Mouse (Mus musculus) kidney, adult 2 months (tissue): ENCODE data around the gene Tigit.

Source experiments
- CTCF ChIP-seq: fragments of 200-500 bp; conservative IDR thresholded peaks from 2 replicates; pipeline ENCODE4 v1.5.1; 2011; ENCODE audit warnings: low read depth, mild to moderate bottlenecking, control low read depth, low read length, moderate library complexity, mixed read lengths; ENCODE audit not compliant: insufficient read depth, insufficient read length
- POLR2A ChIP-seq: fragments of 200-500 bp; IDR thresholded peaks from one replicate; pipeline ENCODE4 v1.6.1; 2011; ENCODE audit warnings: low read depth, low read length, control low read depth

DNA sequence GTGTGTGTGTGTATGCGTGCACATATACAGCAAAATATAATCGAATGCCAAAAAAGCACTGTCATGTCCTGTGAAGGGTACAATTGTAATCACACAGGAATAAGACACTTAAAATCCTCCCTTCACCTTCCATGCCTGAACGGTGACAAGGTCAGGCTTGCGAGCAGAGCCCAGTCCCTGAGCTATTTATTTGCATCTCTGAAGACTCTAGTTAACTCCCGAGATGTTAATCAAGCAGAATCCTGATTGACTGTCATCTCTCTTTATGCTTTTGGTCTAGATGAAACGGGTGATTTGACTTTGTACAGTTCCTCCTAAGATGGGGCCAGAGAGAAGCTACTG is 46.2 kb upstream of the Tigit start:
- TF ChIP-seq POLR2A (no peak), CTCF (no peak)
